Mouse (Mus musculus): Measurements from ENCODE around the gene Fgf2.

DNA sequence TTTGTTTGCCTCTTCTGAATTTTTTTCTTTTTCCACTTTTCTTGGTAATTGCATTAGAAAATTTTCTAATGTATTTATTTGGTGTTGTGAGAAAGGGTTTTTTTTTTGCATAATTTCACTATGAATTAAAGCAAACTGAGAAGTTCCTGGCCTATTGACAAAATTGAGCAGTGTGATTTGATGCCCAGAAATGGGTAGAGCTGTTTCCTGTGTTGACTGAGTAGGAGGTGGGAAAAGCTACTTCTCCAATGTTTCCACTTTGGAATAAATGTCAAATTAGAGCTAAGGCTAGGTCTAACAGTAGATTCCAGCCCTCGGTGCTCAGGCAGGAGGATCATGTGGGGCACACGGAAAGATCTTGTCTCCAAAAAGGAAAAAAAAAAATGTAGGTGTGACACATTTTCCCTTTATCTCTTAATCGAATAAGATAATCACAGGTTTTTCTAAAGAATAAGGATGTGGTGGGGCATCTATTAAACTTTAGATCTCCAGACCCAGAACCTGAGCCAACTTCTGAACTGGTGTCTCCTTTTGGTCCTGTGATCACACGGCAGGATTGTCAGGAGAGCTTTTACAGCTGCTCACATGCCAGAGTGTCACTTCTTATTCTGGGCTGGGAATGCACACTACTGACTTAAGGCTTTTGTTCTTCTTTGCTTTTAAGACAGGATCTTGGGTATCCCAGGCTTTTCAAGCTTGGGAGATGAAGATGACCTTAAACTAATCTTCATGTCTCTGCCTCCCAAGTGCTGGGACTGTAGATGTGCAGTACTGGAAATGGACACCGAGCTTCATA, 22.6 kb upstream of the Fgf2 start:
- TF ChIP-seq CTCF (IDR thresholded peaks at IDR 0.05; ENCODE audit: insufficient read depth, low read depth, low read length) (no peak), POLR2A (IDR thresholded peaks at IDR 0.05; ENCODE audit: insufficient read depth, low read depth, low read length) (no peak)
